In genomic region chr9:106192998-106193397, GRCm38 (mm10) we compare ENCODE assay signal across 1 mouse cellular context.
TF ChIP-seq lines count a peak whose summit lies in the region.

No protein-coding gene starts in this region.

TF ChIP-seq in CH12.LX, 34 proteins besides CTCF, POLR2A, EP300 and RAD21:
- TF ChIP-seq MAX (IDR thresholded peaks at IDR 0.05; ENCODE audit: low read length) (peak; percentile 39; the same call in 1 of the 2 replicates), BHLHE40 (IDR thresholded peaks at IDR 0.05; ENCODE audit: low read depth, low read length) (0 out of 2 replicates have a peak, but pooled peaks have one; percentile 16), SMC3 (IDR thresholded peaks at IDR 0.05; ENCODE audit: low read depth, low read length) (peak; percentile 19; the same call in 1 of the 2 replicates), TBP (conservative IDR thresholded peaks at IDR 0.05; ENCODE audit: low read depth, low read length) (peak; percentile 52; the same call in 1 of the 2 replicates), CHD1 (IDR thresholded peaks at IDR 0.05; ENCODE audit: low read depth, low read length) (no peak), USF1 (IDR thresholded peaks at IDR 0.05; ENCODE audit: low read depth, low read length) (no peak), TCF12 (IDR thresholded peaks at IDR 0.05; ENCODE audit: low read depth, low read length) (peak; percentile 20; the same call in 1 of the 2 replicates), RCOR1 (conservative IDR thresholded peaks at IDR 0.05; ENCODE audit: low read depth, low read length) (no peak), MAFK (IDR thresholded peaks at IDR 0.05; ENCODE audit: insufficient replicate concordance, low read length) (no peak), KAT2A (IDR thresholded peaks at IDR 0.05; ENCODE audit: insufficient replicate concordance, low read length) (no peak), ZKSCAN1 (IDR thresholded peaks at IDR 0.05; ENCODE audit: borderline replicate concordance, low read depth, low read length) (no peak), MYC (IDR thresholded peaks at IDR 0.05; ENCODE audit: low read depth, low read length) (no peak), ZNF384 (IDR thresholded peaks at IDR 0.05; ENCODE audit: low read depth, low read length) (no peak), PAX5 (IDR thresholded peaks at IDR 0.05; ENCODE audit: low read length) (no peak), ZC3H11A (IDR thresholded peaks at IDR 0.05; ENCODE audit: low read depth, low read length) (no peak), ETS1 (conservative IDR thresholded peaks at IDR 0.05; ENCODE audit: low read depth, low read length) (peak; percentile 23; the same call in 1 of the 2 replicates), CHD2 (IDR thresholded peaks at IDR 0.05; ENCODE audit: low read length) (peak; percentile 29; the same call in 1 of the 2 replicates), NELFE (IDR thresholded peaks at IDR 0.05; ENCODE audit: low read depth, low read length) (no peak), MXI1 (IDR thresholded peaks at IDR 0.05; ENCODE audit: low read depth, low read length) (no peak; the same call in 1 of the 2 replicates), JUND (conservative IDR thresholded peaks at IDR 0.05; ENCODE audit: low read depth, low read length) (no peak), ELF1 (IDR thresholded peaks at IDR 0.05; ENCODE audit: low read depth, low read length) (peak; percentile 16; the same call in 1 of the 2 replicates), IRF4 (IDR thresholded peaks at IDR 0.05; ENCODE audit: low read depth, low read length) (peak; percentile 34; the same call in 1 of the 2 replicates), UBTF (IDR thresholded peaks at IDR 0.05; ENCODE audit: low read depth, low read length) (no peak), GABPA (IDR thresholded peaks at IDR 0.05; ENCODE audit: insufficient replicate concordance, low read depth, low read length) (no peak), MEF2A (IDR thresholded peaks at IDR 0.05; ENCODE audit: borderline replicate concordance, low read depth, low read length) (no peak; the same call in 1 of the 2 replicates), SIN3A (IDR thresholded peaks at IDR 0.05; ENCODE audit: low read length) (peak; percentile 59; the same call in 1 of the 2 replicates), USF2 (conservative IDR thresholded peaks at IDR 0.05; ENCODE audit: low read depth, low read length) (no peak), MAZ (IDR thresholded peaks at IDR 0.05; ENCODE audit: low read depth, low read length) (no peak), POLR2AphosphoS2 (IDR thresholded peaks at IDR 0.05; ENCODE audit: low read depth, low read length) (no peak), ZMIZ1 (IDR thresholded peaks at IDR 0.05; ENCODE audit: low read depth, low read length) (no peak)
